Mouse (Mus musculus) mesoderm, embryonic 11.5 days (tissue): ENCODE results near the gene Prg3.
A peak's percentile ranks its signal among the peaks of the same experiment; 100 is the strongest.

ENCODE experiments used
- DNase-seq: peaks from one replicate; pipeline ENCODE4 v3.0.0-alpha.2; 2012; ENCODE audit warnings: low read depth, low spot score

Prg3 gene

DNA sequence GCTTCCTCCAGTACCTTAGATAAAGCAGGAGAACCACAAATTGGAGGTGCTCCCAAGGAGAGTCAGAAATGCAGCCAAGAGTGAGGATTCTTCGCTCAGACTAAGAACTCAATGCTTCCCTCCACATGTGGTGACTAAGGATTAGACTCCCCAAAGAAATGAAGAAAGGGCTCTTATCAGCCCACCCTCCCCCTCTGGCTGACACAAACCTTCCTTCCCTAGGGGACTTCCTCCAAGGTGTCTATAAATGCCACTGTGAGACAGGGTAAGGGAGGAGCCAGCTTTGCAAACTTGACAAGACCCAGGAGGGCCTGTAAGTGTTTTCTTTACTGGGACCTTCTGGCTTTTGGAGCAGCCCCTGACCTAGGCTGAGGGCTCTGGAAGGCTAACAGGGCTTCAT is 7.8 kb upstream of the Prg3 start, which contains the start of gene Prg2:
Gene Prg2, plus strand, starts transcription at position 274 of the 400 bp plus-strand sequence.
- DNase-seq, result no peak

DNA sequence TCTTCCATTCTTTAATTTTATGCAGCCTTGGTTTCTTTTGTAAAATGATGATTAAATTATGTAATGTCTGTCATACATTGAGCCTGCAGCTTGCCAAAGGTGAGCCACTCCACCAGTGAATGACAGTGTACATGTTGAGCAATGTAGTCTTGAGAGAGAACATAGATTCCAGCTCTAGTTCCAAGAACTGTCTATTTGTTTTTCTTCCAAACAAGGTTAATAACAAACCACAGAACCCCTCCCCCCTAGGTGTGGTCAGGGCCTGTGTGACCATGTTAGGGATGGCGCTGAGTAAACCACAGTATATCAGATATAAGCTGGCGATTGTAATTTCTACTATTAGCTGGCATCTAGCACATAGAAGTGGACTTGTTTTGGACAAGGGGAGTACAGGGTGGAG is 8.4 kb downstream of the Prg3 start:
- no peak for DNase-seq

DNA sequence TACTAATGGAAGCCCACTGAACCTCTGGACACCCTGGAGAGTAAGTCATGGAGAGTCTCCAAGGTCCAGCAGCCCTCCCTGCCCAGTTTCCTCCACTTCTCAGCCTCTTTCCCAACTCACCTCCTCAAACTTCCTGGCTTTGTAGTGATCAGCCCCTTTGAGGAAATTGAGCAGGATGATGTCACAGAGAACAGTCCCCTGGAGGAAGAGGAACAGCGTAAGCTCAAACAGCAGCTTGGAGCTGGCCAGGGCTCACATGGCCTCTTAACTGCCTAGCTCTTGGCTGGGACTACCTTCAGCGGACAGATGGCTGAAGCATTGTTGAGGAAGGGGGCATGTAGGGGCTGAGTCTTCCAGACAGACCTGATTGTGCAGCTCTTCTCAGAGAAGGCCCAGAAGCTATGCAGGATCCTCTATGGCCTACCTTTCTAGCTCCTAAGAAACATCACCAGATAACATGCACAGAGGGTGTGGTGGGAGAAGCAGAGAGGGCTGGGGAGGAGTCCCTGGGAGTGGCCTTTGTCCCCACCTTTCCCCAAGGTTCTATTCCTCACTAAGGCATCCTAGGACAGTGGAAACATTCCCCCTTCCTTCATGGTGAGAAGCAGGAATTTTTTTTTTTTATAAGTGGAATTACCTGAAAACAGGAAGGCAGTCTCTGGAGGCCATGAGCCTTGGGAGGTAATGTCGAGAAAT is 11.6 kb downstream of the Prg3 start:
- no peak for DNase-seq

DNA sequence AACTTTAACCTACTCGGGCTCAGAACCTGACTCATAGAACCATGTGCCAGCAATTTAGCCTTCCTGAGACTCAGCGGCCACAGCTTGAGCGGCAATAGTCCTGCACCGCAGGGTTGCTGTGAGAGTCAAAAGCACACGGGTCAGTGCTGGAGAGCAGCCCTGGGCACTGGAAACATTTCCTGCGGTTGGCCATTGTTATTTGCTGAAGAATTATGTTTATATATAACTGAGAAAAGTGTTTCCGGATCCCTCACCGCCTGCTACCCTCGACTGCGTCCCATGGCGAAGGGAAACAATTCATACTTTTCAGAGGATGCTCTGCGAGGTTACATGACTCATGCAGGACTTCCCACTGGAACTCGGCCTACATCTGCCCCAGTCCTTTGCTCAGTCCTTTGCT is 13.5 kb downstream of the Prg3 start:
- DNase-seq, result no peak

DNA sequence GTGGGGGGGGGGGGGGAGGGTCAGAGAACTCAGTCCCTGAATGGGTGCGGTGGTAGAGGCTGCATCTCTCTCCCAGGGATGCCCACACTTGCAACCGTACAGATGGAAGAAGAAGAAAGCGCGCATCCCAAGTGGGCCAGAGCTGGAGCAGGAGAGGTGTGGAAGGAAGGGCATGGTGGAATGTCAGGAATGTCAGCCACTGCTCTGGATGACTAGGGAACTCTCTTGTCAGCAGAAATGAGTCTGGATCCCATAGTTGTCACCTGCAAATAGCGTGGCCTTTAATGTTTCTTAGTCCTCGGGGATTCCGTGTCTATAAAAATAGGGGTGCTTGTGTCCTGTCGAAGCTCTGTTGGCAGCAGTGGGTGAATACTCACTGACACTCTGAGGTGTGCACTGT is 14.6 kb downstream of the Prg3 start:
- DNase-seq, result peak; percentile 23

DNA sequence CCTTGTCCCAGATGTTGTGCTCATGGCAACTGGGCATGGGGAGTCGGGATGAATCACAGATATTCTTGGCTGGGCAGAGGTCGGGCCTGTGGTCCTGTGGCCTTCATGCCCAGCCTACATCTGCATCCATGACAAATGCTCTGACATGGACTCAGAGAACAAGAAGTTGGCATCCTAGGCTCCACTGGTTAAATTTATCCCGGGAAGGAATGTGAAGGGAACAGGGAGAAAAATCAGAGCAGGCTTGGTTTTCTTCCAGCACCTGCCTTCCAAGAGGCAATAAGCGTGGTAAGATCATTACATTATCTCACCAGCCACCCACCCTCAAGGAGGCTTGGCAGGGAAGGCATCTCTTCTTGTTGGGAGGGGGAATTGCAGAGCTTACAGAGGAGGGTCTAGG is 16.3 kb downstream of the Prg3 start:
- no peak for DNase-seq

DNA sequence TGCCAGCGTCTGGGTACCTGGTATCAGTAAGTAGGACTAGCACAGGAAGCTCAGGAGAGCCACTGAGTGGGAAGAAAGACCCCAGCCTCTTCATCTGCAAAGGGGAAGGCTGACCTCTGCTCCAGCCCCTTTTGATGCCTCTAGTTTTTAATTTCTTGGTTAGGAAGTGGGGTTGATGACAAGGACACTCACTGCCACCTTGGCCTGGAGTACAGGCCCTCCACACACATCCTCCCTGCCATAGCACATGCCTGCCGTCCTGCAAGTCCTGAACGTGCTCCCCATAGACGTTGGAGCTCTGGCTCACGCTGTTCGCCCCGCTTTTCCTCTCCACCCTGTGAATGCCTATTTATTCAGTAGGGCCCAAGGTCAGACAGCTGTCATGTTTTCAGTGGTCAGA is 18.6 kb downstream of the Prg3 start:
- no peak for DNase-seq

DNA sequence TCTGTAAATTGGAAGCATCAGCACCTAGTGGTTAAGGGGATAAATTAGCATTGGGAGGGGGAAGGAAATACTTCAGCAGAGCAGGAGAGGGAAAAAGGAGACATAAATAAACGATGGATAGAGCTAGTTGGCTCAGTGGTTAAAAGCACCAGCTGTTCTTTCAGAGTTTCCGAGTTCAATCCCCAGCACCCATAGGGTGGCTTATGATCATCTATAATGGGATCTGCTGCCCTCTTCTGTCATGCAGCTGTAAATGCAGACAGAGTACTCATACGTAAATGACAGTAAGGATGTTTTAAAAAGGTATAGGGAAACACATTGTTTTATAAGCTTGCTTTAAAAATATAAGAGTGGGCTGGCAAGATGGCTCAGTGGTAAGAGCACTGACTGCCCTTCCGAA is 19.7 kb downstream of the Prg3 start:
- DNase-seq, result peak; percentile 24

DNA sequence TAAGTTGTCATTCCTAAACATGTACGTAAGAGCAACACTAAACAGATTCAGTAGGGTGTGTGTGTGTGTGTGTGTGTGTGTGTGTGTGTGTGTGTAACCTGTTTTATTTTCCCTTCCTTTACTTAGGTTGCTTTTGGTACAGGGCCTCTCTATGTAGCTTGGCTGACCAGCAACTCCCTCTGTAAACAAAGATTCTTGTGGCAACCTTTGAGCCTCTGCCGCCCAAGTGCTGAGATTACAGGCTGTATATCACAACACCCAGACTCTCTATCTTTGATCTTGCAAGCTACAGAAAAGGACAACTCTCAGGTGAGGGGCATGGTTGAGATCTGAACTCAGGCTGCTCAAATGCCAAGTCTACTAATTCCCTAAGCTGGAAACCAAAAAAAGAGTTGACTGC is 21.2 kb downstream of the Prg3 start:
- DNase-seq, result no peak

DNA sequence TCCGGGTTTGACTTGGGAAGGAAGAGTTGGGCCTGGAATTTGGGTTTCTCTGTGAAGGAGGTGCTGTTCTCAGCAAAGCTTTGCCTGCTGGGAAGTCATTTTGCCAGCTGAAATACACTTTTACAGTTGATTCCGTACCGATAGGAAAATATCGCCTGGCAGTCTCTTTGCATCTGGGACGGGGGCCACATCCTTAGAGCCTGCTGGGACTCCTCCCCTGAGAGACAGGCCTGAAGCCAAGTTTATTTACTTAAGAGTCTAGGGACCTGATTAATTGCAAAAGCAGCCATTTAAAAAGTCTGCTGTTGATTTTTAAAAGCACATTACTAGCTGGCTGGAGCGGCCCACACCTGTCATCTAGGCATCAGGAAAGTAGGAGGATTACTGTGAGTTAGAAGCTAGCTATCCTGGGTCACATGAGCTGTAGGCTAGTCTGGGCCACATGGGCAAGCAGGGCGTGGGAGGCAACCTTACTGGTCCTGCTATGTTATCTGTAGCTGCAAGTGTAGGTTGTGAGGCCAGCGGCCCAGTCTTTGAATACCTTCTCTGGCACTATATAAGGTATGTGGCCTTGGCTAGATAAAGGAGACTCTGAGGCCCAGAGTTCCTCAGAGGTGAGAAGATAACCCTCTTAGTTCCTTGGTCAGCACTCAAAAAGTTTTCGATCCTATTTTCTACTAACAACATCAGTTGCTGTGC is 24.0 kb downstream of the Prg3 start:
- DNase-seq, result peak; percentile 28

DNA sequence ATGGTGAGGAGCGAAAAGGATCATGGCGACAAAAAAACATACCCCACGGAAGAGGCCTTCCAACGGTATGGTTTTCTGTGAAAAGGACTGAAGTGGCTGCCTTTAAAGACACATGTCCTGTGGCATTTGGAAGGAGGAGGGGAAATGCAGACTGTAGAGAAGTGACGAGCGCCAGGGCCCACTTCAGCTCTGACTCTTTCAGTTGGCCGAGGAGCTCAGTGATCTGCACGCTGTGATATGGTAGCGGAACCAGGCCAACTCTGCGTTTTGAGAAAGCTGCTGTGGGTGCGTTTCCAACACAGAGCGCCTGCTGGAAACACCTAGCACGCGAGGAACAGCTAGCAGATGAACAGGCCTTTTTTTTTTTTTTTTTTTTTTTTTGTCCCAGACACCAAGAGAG is 24.7 kb downstream of the Prg3 start:
- no peak for DNase-seq

DNA sequence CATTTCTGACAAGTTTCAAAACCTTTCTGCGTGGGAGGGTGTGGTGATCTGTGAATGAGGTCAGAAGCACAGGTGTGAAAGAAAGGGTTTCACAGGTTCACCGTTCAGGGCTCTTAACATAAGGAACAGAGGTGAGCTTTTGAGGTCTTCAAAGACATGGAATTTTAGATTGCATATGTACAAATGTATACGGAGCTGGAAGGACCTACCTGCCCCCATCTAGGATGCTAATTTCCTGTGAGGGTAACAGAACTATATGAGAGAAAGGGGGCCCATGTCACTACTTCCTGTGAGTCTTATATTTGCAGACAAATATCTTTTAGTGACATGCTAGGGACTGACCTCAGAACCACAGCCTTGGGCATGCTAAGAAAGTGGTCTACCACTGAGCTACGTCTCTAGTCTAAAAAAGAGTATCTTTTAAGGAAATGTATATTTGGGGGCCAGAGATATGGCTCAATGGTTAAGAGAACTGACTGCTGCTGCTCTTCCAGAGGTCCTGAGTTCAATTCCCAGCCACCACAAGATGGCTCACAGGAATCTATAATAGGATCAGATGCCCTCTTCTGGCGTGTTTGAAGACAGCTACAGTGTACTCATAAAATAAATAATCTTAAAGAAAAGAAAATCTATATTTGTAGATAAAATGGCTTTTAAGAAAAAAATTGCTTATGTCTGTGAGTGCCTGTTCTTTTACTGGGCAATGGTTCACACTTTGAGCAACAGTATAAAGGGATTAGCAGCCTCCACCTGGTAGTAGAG is 26.0 kb downstream of the Prg3 start:
- DNase-seq, result no peak

DNA sequence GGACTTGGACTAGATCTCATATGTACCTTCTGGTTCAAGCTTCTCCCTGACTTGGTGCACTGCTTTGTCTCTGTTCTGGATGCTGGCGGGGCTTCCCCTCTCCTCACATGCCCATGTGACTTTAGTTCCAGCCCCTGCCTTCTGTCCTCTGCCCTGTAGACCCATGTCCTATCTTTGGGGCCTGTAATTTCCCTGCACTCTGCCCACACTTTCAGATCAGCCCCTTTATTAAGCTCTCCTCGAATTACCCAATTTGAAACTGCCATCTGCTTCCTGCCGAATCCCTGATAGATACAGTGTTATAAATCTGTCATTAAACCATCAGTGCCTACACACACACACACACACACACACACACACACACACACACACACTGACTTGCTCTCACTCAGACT is 26.6 kb downstream of the Prg3 start:
- no peak for DNase-seq

DNA sequence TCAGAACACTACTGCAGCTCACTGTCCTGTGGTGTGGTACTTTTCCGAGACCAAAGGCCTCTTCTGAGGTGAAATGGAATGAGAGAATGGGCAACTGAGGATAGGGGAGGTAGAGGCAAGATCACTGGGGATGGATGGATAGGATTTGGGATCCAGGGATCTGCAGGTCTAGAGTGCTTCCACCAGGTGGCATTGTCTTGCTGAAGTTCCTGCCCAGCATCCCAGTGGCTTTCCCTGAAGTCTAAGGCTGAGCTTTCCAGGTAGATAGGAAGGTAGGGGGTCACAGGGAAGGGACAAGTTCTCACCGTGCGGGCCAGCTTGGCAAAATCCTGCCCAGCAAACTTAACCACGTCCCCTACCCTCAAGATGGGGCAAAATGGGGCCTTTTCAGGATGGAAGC is 34.0 kb downstream of the Prg3 start:
- peak; percentile 23 for DNase-seq

DNA sequence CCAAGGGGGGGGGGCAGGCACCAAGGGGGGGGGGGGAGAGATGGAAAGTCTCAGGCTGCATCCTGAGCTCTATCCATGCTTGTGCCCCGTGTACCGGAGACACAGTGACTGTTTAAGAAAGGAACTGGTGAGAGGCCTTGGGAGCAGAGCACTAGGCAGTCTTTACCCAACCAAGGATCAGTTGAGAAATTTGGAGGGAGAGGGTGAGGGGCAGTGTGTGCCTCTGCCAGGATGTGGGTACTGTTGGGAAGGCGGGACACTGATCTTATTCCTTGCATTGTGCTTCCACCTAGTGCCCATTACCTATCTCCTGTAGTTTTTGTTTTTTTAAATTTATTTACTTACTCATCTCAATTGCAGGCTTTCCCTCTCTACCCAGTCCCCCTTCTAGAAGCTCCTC is 38.2 kb downstream of the Prg3 start:
- no peak for DNase-seq

DNA sequence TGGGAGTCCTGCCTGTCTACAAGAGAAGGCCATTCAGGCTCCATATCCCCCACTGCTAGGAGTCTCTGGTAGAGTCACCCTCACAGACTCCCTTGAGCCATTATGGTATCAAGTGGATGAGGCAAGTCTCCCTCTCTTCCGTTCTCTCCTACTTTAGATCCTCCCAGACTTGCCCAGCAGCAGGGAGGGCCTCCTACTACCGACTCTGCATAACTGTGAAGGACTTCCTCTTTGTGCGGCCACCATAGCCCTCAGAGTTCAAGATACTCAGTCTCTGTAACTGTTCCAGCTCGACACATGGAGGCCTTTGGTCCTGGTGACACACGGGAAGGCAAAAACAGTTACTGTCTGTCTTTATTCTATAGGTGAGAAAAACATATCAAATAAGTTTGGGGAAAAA is 39.3 kb downstream of the Prg3 start:
- DNase-seq, result no peak

DNA sequence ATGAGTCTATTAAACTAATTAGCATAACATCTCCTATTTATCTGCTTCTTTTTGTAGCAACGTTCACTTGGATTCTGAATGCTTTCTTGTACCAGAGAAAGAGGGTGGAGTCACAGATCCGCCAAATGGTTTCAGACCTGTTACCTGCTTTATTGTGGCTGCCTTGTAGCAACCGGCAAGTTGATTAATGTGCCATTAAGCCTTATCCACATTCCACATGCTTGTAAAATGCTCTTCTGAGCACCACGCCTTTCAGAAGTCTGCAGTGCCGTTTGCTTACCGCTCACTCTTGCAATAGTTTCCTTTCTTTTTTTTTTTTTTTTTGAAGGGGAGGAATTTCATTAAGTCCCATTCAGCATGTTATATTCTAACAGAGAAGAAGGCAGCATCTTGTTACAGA is 41.9 kb downstream of the Prg3 start:
- no peak for DNase-seq

DNA sequence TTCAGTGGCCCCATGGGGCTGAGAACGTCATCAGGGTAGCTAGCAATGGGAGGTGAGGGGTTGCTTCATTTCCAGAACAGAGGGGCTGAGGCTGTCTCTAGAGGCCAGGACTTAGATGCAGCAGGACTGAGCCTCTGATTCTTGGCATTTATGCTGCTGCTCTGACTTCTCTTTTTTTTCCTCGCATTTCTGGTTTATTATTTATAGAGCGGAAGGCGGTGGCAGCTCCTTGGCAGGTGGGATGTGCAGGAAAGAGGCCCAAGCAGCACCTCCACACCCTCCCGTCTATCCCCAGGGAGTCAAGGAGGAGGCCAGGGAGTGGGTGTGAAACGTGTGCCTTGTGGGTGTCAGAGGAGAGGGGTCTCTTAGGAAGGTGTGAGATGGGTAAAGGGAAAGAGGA is 43.0 kb downstream of the Prg3 start:
- no peak for DNase-seq

DNA sequence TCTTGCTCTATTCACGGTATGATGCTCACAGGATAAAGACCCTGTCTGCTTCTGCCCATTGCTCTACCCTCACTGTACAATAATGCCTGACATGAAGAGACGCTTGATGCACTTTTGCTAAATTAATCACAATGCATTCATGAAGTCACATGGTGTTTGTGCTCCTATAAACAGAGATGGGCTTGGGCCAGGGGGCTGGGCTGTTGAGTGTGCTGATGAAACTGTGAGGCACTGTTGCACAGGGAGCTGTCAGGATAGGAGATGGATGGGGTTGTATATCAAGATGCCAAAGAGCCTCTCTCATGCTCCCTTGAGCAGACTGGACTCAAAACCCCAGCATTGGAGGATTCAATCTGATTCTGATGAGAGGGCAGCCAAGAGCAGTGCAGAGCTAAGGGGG is 45.1 kb downstream of the Prg3 start:
- DNase-seq, result no peak

DNA sequence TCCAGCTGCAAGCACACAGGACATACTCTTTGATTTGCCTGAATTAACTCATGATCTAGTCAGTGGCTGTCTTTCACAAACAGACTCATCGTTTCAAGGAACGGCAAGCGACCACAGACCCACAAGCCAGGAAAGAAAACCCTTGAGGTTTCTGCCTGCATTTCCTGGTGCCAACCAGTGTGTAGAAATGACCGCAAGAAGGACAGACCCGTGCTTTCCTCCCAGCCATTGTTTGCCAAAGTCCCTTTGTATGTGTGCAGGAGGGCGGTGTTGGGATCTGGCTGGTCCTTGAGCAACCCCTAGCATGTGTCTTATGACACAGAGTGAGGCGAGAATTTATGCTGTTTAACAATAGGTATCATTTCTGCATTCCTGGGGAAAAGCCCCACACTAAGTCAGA is 46.2 kb downstream of the Prg3 start:
- DNase-seq, result no peak

DNA sequence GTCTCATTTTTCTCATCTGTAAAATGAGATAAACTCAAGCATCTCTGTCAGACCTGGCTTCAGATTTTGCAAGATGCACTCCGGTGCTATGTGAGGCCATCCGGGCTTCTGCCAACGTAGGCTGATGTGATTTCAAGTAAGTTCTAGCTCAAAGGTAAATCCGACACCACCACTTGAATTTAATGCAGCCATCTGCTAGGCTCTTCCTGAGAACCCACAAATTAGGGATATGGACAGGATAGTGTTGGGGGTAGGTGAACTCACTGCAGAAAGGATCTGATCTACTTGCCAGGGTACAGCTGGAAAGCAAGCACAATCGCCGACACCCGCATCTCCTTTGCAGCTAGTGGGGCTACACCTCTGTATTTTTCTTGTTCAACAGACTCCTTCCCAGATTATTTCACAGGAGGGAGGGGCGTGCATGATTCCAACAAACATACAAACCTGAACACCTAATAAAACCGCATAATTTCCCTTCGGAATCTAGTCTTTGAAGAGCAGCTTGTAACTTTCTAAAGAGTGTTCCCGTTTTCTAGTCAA is 48.6 kb downstream of the Prg3 start:
- DNase-seq, result no peak
